Mouse (Mus musculus): ENCODE results near the gene Erbb2. TPM values are rescaled to one million over a fixed set of nuclear protein-coding genes. Genes with fewer than 3 reads are reported as not detected.

The Erbb2 gene
- polyA plus RNA-seq, 1 experiment from 2014 or later, result 26.9 TPM

- 82% methylated on average over 20 of the region's 20 CpGs for WGBS
- Histone ChIP-seq H3K4me3 (no peak overlapping the region), H3K4me2 (replicated peaks) (no peak overlapping the region), H3K4me1 (peaks cover 14% of the 10 kb centered on the region), H3K27me3 (peaks cover 44% of the 10 kb centered on the region), H3K27ac (no peak overlapping the region), H3K9me3 (replicated peaks) (no peaks in the 10 kb centered on the region), H3K9ac (no peak overlapping the region), H3K36me3 (no peaks in the 10 kb centered on the region)
- ATAC-seq (ENCODE audit: low FRiP score), result no peak
Measured at GRCm38 (mm10) chr11:98449921-98450771, 37.9 kb downstream of the Erbb2 start.

GRCm38 (mm10) chr11:98455484-98455883, 43.2 kb downstream of the Erbb2 start:
- ATAC-seq (ENCODE audit: low FRiP score), result no peak
- Histone ChIP-seq H3K27me3 (peaks cover 32% of the 10 kb centered on the region), H3K9ac (no peak overlapping the region), H3K36me3 (no peaks in the 10 kb centered on the region), H3K4me2 (replicated peaks) (no peak overlapping the region), H3K4me1 (peaks cover 7% of the 10 kb centered on the region), H3K27ac (no peak overlapping the region), H3K9me3 (replicated peaks) (no peaks in the 10 kb centered on the region), H3K4me3 (no peak overlapping the region)
- WGBS, result 85% methylated on average over 4 of the region's 4 CpGs

DNA sequence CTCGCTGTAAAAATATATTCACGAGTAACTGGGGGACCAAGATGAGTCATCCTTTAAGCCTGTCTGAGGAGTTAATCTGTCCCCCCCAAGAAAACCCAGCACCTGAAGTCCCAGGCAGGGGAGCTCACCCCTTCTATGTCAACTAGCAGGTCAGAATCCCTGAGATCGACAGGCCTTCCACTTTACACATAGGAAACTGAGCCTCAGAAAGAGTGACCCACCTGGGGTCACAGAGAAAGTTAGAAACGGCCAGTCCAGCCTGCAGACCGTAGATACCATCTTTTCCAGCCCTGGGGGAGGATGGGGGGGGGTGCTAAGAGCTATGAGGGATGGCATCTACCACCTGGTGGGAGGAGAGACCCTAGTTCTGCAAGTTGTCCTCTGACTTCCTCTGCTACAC, 44.3 kb downstream of the Erbb2 start:
- Histone ChIP-seq H3K27ac (no peak overlapping the region), H3K4me1 (peaks cover 7% of the 10 kb centered on the region), H3K27me3 (peaks cover 41% of the 10 kb centered on the region), H3K4me3 (no peak overlapping the region), H3K4me2 (replicated peaks) (no peak overlapping the region), H3K9me3 (replicated peaks) (no peaks in the 10 kb centered on the region), H3K36me3 (no peaks in the 10 kb centered on the region), H3K9ac (no peak overlapping the region)
- WGBS, result 81% methylated on average over 5 of the region's 5 CpGs
- no peak for ATAC-seq (ENCODE audit: low FRiP score)

DNA sequence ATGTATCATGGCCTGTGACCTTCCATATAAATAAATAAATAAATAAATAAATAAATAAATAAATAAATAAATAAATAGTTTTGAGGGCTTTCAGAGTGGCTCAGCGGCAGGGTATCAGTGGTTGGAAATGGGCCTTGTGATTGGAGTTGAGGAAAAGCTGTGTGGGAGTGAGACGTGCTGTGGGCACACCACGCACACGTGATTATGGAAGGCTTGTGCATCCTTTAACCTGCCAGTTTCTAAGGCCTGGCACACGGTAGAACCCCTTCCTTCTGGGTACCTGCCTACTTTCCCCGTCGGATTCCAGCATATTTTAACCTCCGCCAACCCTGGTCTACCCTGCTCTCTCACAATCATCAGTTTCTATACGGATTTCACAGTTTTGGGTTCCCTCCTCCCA, 44.7 kb downstream of the Erbb2 start:
- Histone ChIP-seq H3K9me3 (replicated peaks) (no peaks in the 10 kb centered on the region), H3K27me3 (peaks cover 44% of the 10 kb centered on the region), H3K4me3 (peak overlapping the region; percentile 45), H3K4me1 (peaks cover 7% of the 10 kb centered on the region), H3K4me2 (replicated peaks) (peak overlapping the region; percentile 63), H3K9ac (peak overlapping the region; percentile 63), H3K27ac (peak overlapping the region; percentile 35; the same call in 1 of the 2 replicates), H3K36me3 (no peaks in the 10 kb centered on the region)
- 24% methylated on average over 9 of the region's 9 CpGs for WGBS
- 0 out of 2 replicates have a peak, but pooled peaks have one; percentile 23 for ATAC-seq (ENCODE audit: low FRiP score)

- WGBS, result 2% methylated on average over 63 of the region's 64 CpGs
- peak overlapping the region; percentile 63 for H3K9ac ChIP-seq
- H3K27me3 ChIP-seq, result peaks cover 44% of the 10 kb centered on the region
- peak overlapping the region; percentile 35 for H3K27ac ChIP-seq
- no peaks in the 10 kb centered on the region for H3K9me3 ChIP-seq (replicated peaks)
- H3K4me1 ChIP-seq, result peaks cover 7% of the 10 kb centered on the region
- H3K4me3 ChIP-seq, result peak overlapping the region; percentile 45
- H3K4me2 ChIP-seq (replicated peaks), result peak overlapping the region; percentile 63
- ATAC-seq (ENCODE audit: low FRiP score), result peak; percentile 88
- H3K36me3 ChIP-seq, result no peaks in the 10 kb centered on the region
Measured at GRCm38 (mm10) chr11:98457367-98458120, 45.3 kb downstream of the Erbb2 start.

DNA sequence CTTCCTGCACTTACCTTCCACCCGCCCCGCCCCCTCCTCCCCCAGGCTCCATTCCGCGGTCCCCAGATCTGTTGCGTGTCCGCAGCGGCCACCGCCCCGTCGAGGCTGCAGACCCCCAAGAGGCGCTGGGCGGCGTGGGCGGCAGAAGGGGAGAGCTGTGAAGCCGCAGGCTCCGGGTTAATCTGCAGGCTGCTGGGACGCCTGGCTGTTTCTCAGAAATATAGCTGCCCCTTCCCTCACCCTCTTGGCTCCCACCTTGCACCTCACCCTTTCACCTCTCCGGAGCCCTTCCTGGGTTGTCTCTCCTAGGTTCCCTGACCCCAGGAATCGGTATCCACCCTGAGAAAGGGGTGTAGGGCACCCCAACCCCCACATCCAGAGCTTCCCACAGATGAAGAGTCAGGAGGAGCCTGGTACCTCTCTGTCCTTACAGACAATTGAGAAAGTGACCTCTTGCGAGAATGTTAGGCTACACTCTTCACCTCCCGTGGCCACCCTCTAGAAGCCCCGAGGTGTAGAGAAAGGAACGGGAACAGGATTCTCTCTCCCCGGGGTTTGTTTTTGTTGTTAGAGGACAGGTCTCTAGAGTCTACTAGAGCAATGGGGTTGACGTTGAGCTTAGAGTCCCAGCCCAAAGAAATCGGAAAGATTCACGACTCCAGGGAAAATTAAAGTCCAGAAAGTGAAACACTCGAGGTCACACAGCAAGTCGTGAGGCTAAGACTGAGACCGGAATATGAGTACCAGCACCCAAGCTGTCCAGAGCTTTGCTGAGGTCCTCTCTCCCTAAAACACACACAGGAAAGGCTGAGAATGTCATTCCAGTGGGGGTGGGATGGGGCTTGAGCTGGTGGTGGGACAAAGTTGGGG, 46.1 kb downstream of the Erbb2 start:
- H3K9ac ChIP-seq, result peak overlapping the region; percentile 63
- 3% methylated on average over 21 of the region's 30 CpGs for WGBS
- peaks cover 7% of the 10 kb centered on the region for H3K4me1 ChIP-seq
- 0 out of 2 replicates have a peak, but pooled peaks have one; percentile 7 for ATAC-seq (ENCODE audit: low FRiP score)
- H3K27me3 ChIP-seq, result peaks cover 44% of the 10 kb centered on the region
- no peaks in the 10 kb centered on the region for H3K9me3 ChIP-seq (replicated peaks)
- peak overlapping the region; percentile 45 for H3K4me3 ChIP-seq
- H3K36me3 ChIP-seq, result no peaks in the 10 kb centered on the region
- H3K27ac ChIP-seq, result no peak overlapping the region
- H3K4me2 ChIP-seq (replicated peaks), result peak overlapping the region; percentile 63

DNA sequence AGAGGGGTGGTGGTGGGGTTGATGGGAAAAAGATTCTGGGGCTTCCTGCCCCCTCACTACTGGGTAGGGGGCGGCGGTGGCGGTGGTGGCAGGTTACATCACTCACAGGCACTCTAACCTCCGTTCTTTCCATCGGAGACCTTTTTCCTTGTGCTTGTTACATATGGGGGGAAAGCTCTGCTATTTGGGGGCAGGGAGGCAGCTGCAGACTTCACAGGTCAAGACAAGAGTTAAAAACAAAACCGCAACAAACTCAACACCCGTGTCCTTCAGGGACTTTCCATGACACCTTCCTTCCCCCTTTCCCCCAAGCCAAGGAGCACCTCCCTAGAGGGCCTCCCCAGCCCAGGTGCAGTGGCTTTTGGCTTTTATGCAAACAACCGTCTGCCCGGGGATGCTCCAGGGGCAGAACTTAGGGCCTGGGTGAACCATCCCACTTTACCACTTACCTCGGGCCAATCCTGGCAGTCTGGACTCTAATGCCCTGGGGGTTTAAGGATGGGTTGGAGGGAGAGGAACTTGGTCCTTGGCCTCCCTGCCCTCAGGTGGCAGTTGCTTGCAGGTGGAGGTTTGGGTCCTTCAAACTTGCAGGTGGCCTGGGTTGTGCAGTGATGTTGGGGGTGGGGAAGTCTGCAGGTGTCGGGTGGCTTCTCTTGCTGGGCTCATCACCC, 46.9 kb downstream of the Erbb2 start:
- ATAC-seq (ENCODE audit: low FRiP score), result no peak
- Histone ChIP-seq H3K9me3 (replicated peaks) (no peaks in the 10 kb centered on the region), H3K27me3 (peaks cover 44% of the 10 kb centered on the region), H3K4me2 (replicated peaks) (no peak overlapping the region), H3K4me1 (peaks cover 7% of the 10 kb centered on the region), H3K9ac (no peak overlapping the region), H3K27ac (no peak overlapping the region), H3K36me3 (no peaks in the 10 kb centered on the region), H3K4me3 (no peak overlapping the region)
- 19% methylated on average over 11 of the region's 11 CpGs for WGBS

DNA sequence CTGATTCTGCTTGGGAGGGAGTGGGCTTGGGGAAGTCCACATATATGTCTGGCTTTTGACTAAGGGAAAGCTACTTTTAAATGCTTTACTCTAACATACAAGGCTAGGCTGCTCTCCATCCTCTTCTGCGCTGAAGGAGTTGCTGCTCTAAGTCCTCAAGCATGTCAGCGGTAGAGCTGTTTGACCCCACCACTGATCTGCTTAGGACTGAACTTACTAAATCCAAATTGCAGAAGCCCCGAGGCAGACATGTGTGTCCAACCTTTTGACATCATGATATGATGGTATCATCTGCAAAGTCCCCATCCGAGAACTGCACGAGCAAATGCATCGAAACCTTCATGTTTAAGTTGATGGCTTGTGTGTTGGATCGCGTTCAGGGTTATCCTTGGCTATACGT, 47.6 kb downstream of the Erbb2 start:
- Histone ChIP-seq H3K4me1 (peaks cover 7% of the 10 kb centered on the region), H3K36me3 (no peaks in the 10 kb centered on the region), H3K4me2 (replicated peaks) (no peak overlapping the region), H3K4me3 (no peak overlapping the region), H3K9me3 (replicated peaks) (no peaks in the 10 kb centered on the region), H3K27me3 (peaks cover 44% of the 10 kb centered on the region), H3K9ac (no peak overlapping the region), H3K27ac (no peak overlapping the region)
- no peak for ATAC-seq (ENCODE audit: low FRiP score)
- WGBS, result 77% methylated on average over 9 of the region's 9 CpGs

- H3K9me3 ChIP-seq (replicated peaks), result no peaks in the 10 kb centered on the region
- H3K27me3 ChIP-seq, result peaks cover 40% of the 10 kb centered on the region
- 70% methylated on average over 6 of the region's 6 CpGs for WGBS
- ATAC-seq (ENCODE audit: low FRiP score), result no peak
- no peak overlapping the region for H3K9ac ChIP-seq
- peaks cover 7% of the 10 kb centered on the region for H3K4me1 ChIP-seq
- H3K36me3 ChIP-seq, result no peaks in the 10 kb centered on the region
- no peak overlapping the region for H3K4me2 ChIP-seq (replicated peaks)
- no peak overlapping the region for H3K27ac ChIP-seq
- H3K4me3 ChIP-seq, result no peak overlapping the region
Measured at GRCm38 (mm10) chr11:98461109-98461720, 48.9 kb downstream of the Erbb2 start.

- H3K4me1 ChIP-seq, result peaks cover 3% of the 10 kb centered on the region
- peaks cover 43% of the 10 kb centered on the region for H3K27me3 ChIP-seq
- H3K36me3 ChIP-seq, result no peaks in the 10 kb centered on the region
- no peak overlapping the region for H3K9ac ChIP-seq
- H3K4me2 ChIP-seq (replicated peaks), result no peak overlapping the region
- H3K4me3 ChIP-seq, result no peak overlapping the region
- no peak for ATAC-seq (ENCODE audit: low FRiP score)
- H3K27ac ChIP-seq, result no peak overlapping the region
- no peaks in the 10 kb centered on the region for H3K9me3 ChIP-seq (replicated peaks)
- 93% methylated on average over 6 of the region's 6 CpGs for WGBS
Measured at GRCm38 (mm10) chr11:98462255-98462654, 50.0 kb downstream of the Erbb2 start.

DNA sequence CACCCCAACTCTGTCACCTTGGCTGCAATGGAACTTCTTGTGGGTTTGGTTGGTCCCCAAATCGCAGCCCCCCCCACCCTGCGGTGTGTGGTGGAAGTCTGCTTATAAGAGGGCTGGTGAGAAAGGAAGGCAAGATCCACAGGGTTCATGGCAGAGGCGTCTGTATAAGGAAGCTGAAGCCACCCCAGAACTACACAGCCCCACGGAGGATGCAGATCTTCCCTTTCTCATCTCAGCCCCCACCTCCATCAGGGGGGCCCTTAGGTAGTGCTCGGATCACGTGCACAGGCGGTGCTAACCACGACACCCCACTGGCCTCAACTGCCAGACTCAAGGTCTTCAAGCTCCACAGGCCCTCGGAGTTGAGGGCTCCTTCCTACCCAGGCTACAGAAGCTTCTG, 51.6 kb downstream of the Erbb2 start:
- peaks cover 31% of the 10 kb centered on the region for H3K27me3 ChIP-seq
- WGBS, result 85% methylated on average over 9 of the region's 9 CpGs
- H3K9me3 ChIP-seq (replicated peaks), result no peaks in the 10 kb centered on the region
- no peak for ATAC-seq (ENCODE audit: low FRiP score)
- H3K27ac ChIP-seq, result no peak overlapping the region
- no peaks in the 10 kb centered on the region for H3K36me3 ChIP-seq
- no peak overlapping the region for H3K9ac ChIP-seq
- no peaks in the 10 kb centered on the region for H3K4me1 ChIP-seq
- no peak overlapping the region for H3K4me2 ChIP-seq (replicated peaks)
- no peak overlapping the region for H3K4me3 ChIP-seq
